Mouse (Mus musculus) hindbrain, embryonic 11.5 days (tissue): Measurements from ENCODE around the gene Add1. TPM values are rescaled to one million over a fixed set of nuclear protein-coding genes. Genes with fewer than 3 reads are reported as not detected.

Experiments used
- ATAC-seq: fragments of 200-750 bp; cut with Nextera tagmentation; 2 replicates; pipeline ENCODE4 v1.8.0; 2017; ENCODE audit warnings: mild to moderate bottlenecking, moderate TSS enrichment, moderate library complexity; ENCODE audit not compliant: low FRiP score
- DNase-seq: peaks from one replicate; pipeline ENCODE4 v3.0.0-alpha.2; 2015; ENCODE audit warnings: low spot score
- H3K27ac ChIP-seq: fragments of 300-500 bp; sonication (generic); 2 replicates; pipeline ENCODE4 v1.5.1; 2014; ENCODE audit warnings: mild to moderate bottlenecking, low read depth, low read length
- H3K27me3 ChIP-seq: fragments of 300-500 bp; sonication (generic); 2 replicates; pipeline ENCODE4 v1.6.1; 2014; ENCODE audit warnings: mild to moderate bottlenecking, low read length, moderate library complexity, mixed read lengths; ENCODE audit not compliant: control insufficient read depth, insufficient read depth
- H3K36me3 ChIP-seq: fragments of 300-500 bp; sonication (generic); 2 replicates; pipeline ENCODE4 v1.6.1; 2014; ENCODE audit warnings: mild to moderate bottlenecking, low read length, moderate library complexity, mixed read lengths; ENCODE audit not compliant: control insufficient read depth, insufficient read depth
- H3K4me1 ChIP-seq: fragments of 300-500 bp; sonication (generic); replicated peaks from 2 replicates; pipeline ENCODE4 v1.6.1; 2014; ENCODE audit warnings: low read length, mixed read lengths; ENCODE audit not compliant: control insufficient read depth, insufficient read depth
- H3K4me2 ChIP-seq: fragments of 300-500 bp; sonication (generic); replicated peaks from 2 replicates; pipeline ENCODE4 v1.6.1; 2014; ENCODE audit warnings: mild to moderate bottlenecking, low read depth, low read length
- H3K4me3 ChIP-seq: fragments of 300-500 bp; sonication (generic); 2 replicates; pipeline ENCODE4 v1.5.1; 2014; ENCODE audit warnings: low read depth, low read length
- H3K9ac ChIP-seq: fragments of 300-500 bp; sonication (generic); 2 replicates; pipeline ENCODE4 v1.6.1; 2014; ENCODE audit warnings: low read depth, low read length
- H3K9me3 ChIP-seq: fragments of 300-500 bp; sonication (generic); 2 replicates; pipeline ENCODE4 v1.6.1; 2016; ENCODE audit warnings: low read length; ENCODE audit not compliant: control insufficient read depth
- WGBS: fragments of 180-500 bp; shearing (Covaris S2); extraction: QIAGEN DNeasy Blood & Tissue Kit; methylation state at CpG from one replicate; pipeline ENCODE4 v1.1.7; 2014; 5-methylcytosine and 5-hydroxymethylcytosine counted together
- polyA plus RNA-seq: library from polyadenylated mRNA; unstranded; fragments of >200 nt; fragmentation: Nextera tagmentation; extraction: Ambion mirVana; gene quantifications from 2 replicates; pipeline ENCODE4 v1.2.1, GENCODE M21; 2014

The Add1 gene
- polyA plus RNA-seq, 1 experiment from 2014 or later, result 161 TPM

- H3K9me3 ChIP-seq, result no peaks in the 10 kb centered on the region
- H3K4me2 ChIP-seq, result peak within 1 kb of the TSS; percentile 94
- DNase-seq (peak; percentile 82), ATAC-seq (peak; percentile 91)
- H3K27me3 ChIP-seq, result no peaks in the 10 kb centered on the region
- peak within 1 kb of the TSS; percentile 56 for H3K4me3 ChIP-seq
- WGBS, result under 1% methylated on average over 48 of the region's 48 CpGs
- peaks cover 5% of the 10 kb centered on the region; the same call in 1 of the 2 replicates for H3K36me3 ChIP-seq
- H3K27ac ChIP-seq, result peak within 1 kb of the TSS; percentile 58; the same call in 1 of the 2 replicates
- peak within 1 kb of the TSS; percentile 73 for H3K9ac ChIP-seq
- H3K4me1 ChIP-seq, result no peaks in the 10 kb centered on the region
These were observed 63.2 kb downstream of the Add1 start, which contains the start of gene Mfsd10 for GRCm38 (mm10) chr5:34636481-34637287. TSS of gene Mfsd10 (minus strand) at chr5:34637212.

GRCm38 (mm10) chr5:34637591-34638156, 64.2 kb downstream of the Add1 start:
- H3K27me3 ChIP-seq, result no peaks in the 10 kb centered on the region
- H3K9ac ChIP-seq, result no peak overlapping the region
- H3K27ac ChIP-seq, result no peak overlapping the region
- ATAC-seq (no peak), DNase-seq (no peak)
- 84% methylated on average over 7 of the region's 7 CpGs for WGBS
- no peaks in the 10 kb centered on the region for H3K9me3 ChIP-seq
- no peak overlapping the region for H3K4me2 ChIP-seq
- no peaks in the 10 kb centered on the region for H3K4me1 ChIP-seq
- H3K4me3 ChIP-seq, result no peak overlapping the region
- peaks cover 5% of the 10 kb centered on the region; the same call in 1 of the 2 replicates for H3K36me3 ChIP-seq

DNA sequence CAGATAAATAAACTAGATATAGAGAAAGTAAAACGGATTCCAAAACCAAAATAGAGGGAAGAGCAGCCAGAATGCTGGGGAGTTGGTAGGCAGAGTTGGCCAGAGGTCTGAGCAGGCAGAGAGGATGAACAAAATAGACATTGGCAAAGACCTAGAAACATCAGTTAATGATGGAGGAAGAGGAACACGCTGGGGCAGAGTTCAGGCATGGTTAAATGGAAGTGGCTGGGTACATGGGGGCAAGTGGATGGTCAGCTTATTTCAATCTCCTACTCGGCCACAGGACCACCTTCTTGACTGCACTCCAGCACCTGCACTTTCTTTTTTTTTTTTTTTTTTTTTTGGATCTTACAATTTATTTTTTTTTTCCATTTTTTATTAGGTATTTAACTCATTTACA, 68.5 kb downstream of the Add1 start:
- 92% methylated on average over 3 of the region's 3 CpGs for WGBS
- no peak for DNase-seq
- Histone ChIP-seq H3K9ac (no peak overlapping the region), H3K4me2 (no peak overlapping the region), H3K4me1 (no peaks in the 10 kb centered on the region), H3K27me3 (no peaks in the 10 kb centered on the region), H3K9me3 (no peaks in the 10 kb centered on the region), H3K4me3 (no peak overlapping the region), H3K27ac (no peak overlapping the region), H3K36me3 (peaks cover 7% of the 10 kb centered on the region)
- ATAC-seq, result no peak

- H3K9ac ChIP-seq, result no peak overlapping the region
- H3K9me3 ChIP-seq, result no peaks in the 10 kb centered on the region
- WGBS, result 77% methylated on average over 5 of the region's 5 CpGs
- peaks cover 7% of the 10 kb centered on the region for H3K36me3 ChIP-seq
- H3K27me3 ChIP-seq, result no peaks in the 10 kb centered on the region
- H3K4me3 ChIP-seq, result no peak overlapping the region
- H3K4me1 ChIP-seq, result no peaks in the 10 kb centered on the region
- no peak overlapping the region for H3K27ac ChIP-seq
- ATAC-seq (no peak), DNase-seq (peak; percentile 50)
- no peak overlapping the region for H3K4me2 ChIP-seq
These were observed 69.5 kb downstream of the Add1 start for GRCm38 (mm10) chr5:34642932-34643331.

- peaks cover 18% of the 10 kb centered on the region for H3K36me3 ChIP-seq
- no peak overlapping the region for H3K27ac ChIP-seq
- DNase-seq (peak; percentile 83), ATAC-seq (no peak)
- H3K9ac ChIP-seq, result no peak overlapping the region
- H3K9me3 ChIP-seq, result no peaks in the 10 kb centered on the region
- no peaks in the 10 kb centered on the region for H3K27me3 ChIP-seq
- no peak overlapping the region for H3K4me2 ChIP-seq
- no peaks in the 10 kb centered on the region for H3K4me1 ChIP-seq
- WGBS, result 51% methylated on average over 4 of the region's 4 CpGs
- H3K4me3 ChIP-seq, result no peak overlapping the region
These were observed 74.1 kb downstream of the Add1 start for GRCm38 (mm10) chr5:34647581-34647980.

DNA sequence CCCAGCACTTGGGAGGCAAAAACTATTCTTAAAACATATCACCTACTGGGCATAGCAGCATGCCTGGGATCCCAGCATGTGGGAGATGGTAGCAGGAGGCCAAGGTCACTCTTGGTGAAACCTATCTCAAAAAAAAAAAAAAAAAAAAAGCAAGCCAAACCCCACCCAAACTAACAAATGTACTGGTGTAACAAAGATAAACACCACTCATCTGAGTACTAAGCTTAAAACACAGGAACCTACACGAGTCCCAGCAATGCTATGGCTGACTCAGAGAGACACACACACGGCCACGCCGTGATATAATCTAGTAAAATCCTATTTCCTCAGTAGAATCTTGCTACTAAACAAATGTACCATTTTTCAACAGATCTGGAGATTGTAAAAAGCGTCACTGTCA, 79.5 kb downstream of the Add1 start:
- Histone ChIP-seq H3K4me2 (no peak overlapping the region), H3K27me3 (no peaks in the 10 kb centered on the region), H3K4me1 (no peaks in the 10 kb centered on the region), H3K4me3 (no peak overlapping the region), H3K9ac (no peak overlapping the region), H3K27ac (no peak overlapping the region), H3K36me3 (peaks cover 28% of the 10 kb centered on the region), H3K9me3 (no peaks in the 10 kb centered on the region)
- WGBS, result 90% methylated on average over 5 of the region's 5 CpGs
- DNase-seq (no peak), ATAC-seq (no peak)

DNA sequence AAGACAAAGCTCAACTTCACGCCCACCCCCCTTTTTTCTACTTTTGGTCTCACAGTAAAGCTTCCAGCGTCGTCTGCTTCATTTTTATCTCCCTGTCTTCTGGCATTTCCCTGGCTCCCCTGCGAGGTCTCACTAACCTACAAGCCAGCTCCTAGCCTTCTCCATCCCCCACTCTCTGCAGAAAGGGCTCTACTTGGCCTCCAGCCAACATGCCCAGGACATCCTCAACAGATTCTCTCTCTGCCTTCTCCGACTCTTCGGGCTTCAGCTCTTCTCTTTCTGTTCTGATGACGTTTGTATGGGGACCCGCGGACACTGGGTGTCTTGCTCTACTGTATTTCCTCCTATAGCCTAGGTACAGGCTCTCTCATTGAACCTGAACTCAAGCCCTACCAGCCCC, 81.4 kb downstream of the Add1 start:
- no peak overlapping the region for H3K27ac ChIP-seq
- no peak for DNase-seq
- H3K9me3 ChIP-seq, result no peaks in the 10 kb centered on the region
- peaks cover 23% of the 10 kb centered on the region for H3K36me3 ChIP-seq
- no peaks in the 10 kb centered on the region for H3K4me1 ChIP-seq
- 92% methylated on average over 9 of the region's 9 CpGs for WGBS
- no peak overlapping the region for H3K4me2 ChIP-seq
- ATAC-seq, result no peak
- H3K9ac ChIP-seq, result no peak overlapping the region
- no peaks in the 10 kb centered on the region for H3K27me3 ChIP-seq
- no peak overlapping the region for H3K4me3 ChIP-seq

DNA sequence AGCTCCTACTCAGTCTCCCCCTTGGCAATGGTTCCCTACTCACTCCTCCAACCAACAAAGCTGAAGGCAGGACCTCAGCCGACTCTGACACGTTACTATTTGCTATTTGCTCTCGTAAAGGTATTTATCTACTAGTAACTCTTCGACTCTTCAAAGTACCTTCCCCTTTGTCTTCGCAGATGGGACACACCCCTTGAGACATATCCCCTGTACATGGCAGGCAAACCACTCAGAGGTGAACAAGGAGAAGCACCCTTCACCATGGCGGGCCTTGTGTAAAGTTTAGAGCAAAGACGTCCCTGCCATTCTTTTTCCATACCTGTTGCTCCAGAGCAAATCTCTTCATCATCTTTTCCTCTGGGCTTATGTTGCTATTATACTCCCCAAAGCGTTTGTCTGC, 84.1 kb downstream of the Add1 start:
- Histone ChIP-seq H3K9ac (no peak overlapping the region), H3K27ac (no peak overlapping the region), H3K4me1 (no peaks in the 10 kb centered on the region), H3K4me3 (no peak overlapping the region), H3K9me3 (no peaks in the 10 kb centered on the region), H3K36me3 (peaks cover 12% of the 10 kb centered on the region; the same call in 1 of the 2 replicates), H3K4me2 (no peak overlapping the region), H3K27me3 (no peaks in the 10 kb centered on the region)
- ATAC-seq (no peak), DNase-seq (no peak)
- WGBS, result 95% methylated on average over 8 of the region's 8 CpGs
